31 mouse cellular contexts compared by ENCODE assay signal in the genomic region with DNA sequence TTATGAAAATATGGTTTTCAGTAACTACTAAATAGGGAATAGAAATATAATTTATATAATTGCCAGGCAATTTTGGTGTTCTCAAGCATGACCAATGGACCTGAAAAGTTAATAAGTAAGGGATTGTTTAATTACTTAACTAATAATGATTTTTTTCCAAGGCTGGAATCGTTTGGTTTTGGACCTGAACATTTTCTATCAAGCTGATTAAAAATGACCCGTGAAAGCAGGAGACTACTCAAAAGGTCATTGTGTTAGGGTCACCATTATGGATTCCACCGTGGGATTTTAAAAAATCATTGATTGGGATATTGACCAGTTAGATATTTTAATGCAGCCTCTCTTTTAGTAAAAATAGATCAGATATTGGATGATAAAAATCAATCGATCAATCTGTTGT.
"Had no signal": no experiment of that assay in that cellular context is flagged by ENCODE, and none has a peak within 500 bp of the region (broad histone marks: within the 10 kb centered on the region; RNA-seq: fewer than 3 reads in every experiment).

No protein-coding gene starts in this region.

- H3K4me3 ChIP-seq: heart, adult 2 months; heart, embryonic 10.5 days; heart, embryonic 12.5 days; heart, embryonic 13.5 days; heart, embryonic 15.5 days; hindbrain, embryonic 10.5 days; hindbrain, embryonic 12.5 days; hindbrain, embryonic 13.5 days; hindbrain, embryonic 15.5 days; intestine, embryonic 15.5 days; layer of hippocampus, adult 2 months; left cerebral cortex, adult 2 months had no signal

- H3K36me3 ChIP-seq: heart, embryonic 10.5 days; heart, embryonic 12.5 days; heart, embryonic 13.5 days; heart, embryonic 15.5 days; hindbrain, embryonic 10.5 days; hindbrain, embryonic 12.5 days; hindbrain, embryonic 13.5 days; hindbrain, embryonic 15.5 days; intestine, embryonic 15.5 days had no signal

- H3K4me2 ChIP-seq: heart, embryonic 11.5 days; heart, embryonic 12.5 days; heart, embryonic 13.5 days; heart, embryonic 15.5 days; hindbrain, embryonic 12.5 days; hindbrain, embryonic 13.5 days; hindbrain, embryonic 14.5 days; hindbrain, embryonic 15.5 days; intestine, embryonic 15.5 days had no signal

- H3K9ac ChIP-seq: heart, embryonic 12.5 days; heart, embryonic 13.5 days; heart, embryonic 15.5 days; hindbrain, embryonic 12.5 days; hindbrain, embryonic 13.5 days; hindbrain, embryonic 14.5 days; hindbrain, embryonic 15.5 days; intestine, embryonic 15.5 days had no signal

- H3K27me3 ChIP-seq: heart, embryonic 12.5 days; heart, embryonic 13.5 days; heart, embryonic 15.5 days; hindbrain, embryonic 12.5 days; hindbrain, embryonic 13.5 days; hindbrain, embryonic 15.5 days; intestine, embryonic 15.5 days had no signal

- H3K27ac ChIP-seq: heart, adult 2 months; heart, embryonic 10.5 days; heart, embryonic 13.5 days; heart, embryonic 15.5 days; hindbrain, embryonic 10.5 days; hindbrain, embryonic 12.5 days; hindbrain, embryonic 13.5 days; hindbrain, embryonic 14.5 days; hindbrain, embryonic 15.5 days; hindbrain, postnatal 0 days; intestine, embryonic 15.5 days; kidney, postnatal 0 days; layer of hippocampus, adult 2 months; left cerebral cortex, adult 2 months had no signal

- H3K9me3 ChIP-seq: heart, embryonic 10.5 days; heart, embryonic 12.5 days; heart, embryonic 13.5 days; heart, embryonic 15.5 days; hindbrain, embryonic 10.5 days; hindbrain, embryonic 12.5 days; hindbrain, embryonic 13.5 days; hindbrain, embryonic 15.5 days; intestine, embryonic 15.5 days had no signal

- DNase-seq: heart, adult 2 months; heart, postnatal 10 days; heart, postnatal 14 days; heart, postnatal 36 days; heart, postnatal 4 days; kidney, adult 11 months; kidney, adult 18-20 months; kidney, postnatal 10 days; kidney, postnatal 14 days; kidney, postnatal 25 days; layer of hippocampus, adult 9-11 months; layer of hippocampus, postnatal 36 days had no signal

- H3K4me1 ChIP-seq: heart, embryonic 10.5 days; heart, embryonic 12.5 days; heart, embryonic 13.5 days; heart, embryonic 15.5 days; hindbrain, embryonic 10.5 days; hindbrain, embryonic 12.5 days; hindbrain, embryonic 13.5 days; hindbrain, embryonic 15.5 days; intestine, embryonic 15.5 days had no signal

- ATAC-seq: hindbrain, embryonic 16.5 days; hindbrain, postnatal 0 days; inflammation-experienced regulatory T-cells, adult 6 months; intestine, embryonic 15.5 days; intestine, embryonic 16.5 days; intestine, postnatal 0 days had no signal
